Mouse (Mus musculus) lung, postnatal 0 days (tissue): ENCODE results near the gene Slc2a1.

Experiments
- CTCF ChIP-seq: IDR thresholded peaks from 2 replicates; pipeline ENCODE4 v1.5.1; 2016; ENCODE audit warnings: antibody characterized with exemption, mild to moderate bottlenecking
- EP300 ChIP-seq: IDR thresholded peaks from 2 replicates; pipeline ENCODE4 v1.6.1; 2016; ENCODE audit warnings: antibody characterized with exemption, mild to moderate bottlenecking, control low read depth

- no peak for TF ChIP-seq CTCF
- TF ChIP-seq EP300: no peak
These were observed 38.3 kb downstream of the Slc2a1 start for GRCm38 (mm10) chr4:119146816-119147215.
